Mouse (Mus musculus): ENCODE measurements around the gene Mmp10. TPM values are rescaled to one million over a fixed set of nuclear protein-coding genes. Genes with fewer than 3 reads are reported as not detected.

The Mmp10 gene
- total RNA-seq, 2 experiments from 2014 or later = not detected

Other genes starting within 250 kb of the Mmp10 start
- 0.36 and 0.39 TPM in 2 replicates for gene Mmp13, start 229.8 kb upstream of the Mmp10 start, total RNA-seq (2015)
- gene Mmp13, start 229.8 kb upstream of the Mmp10 start, total RNA-seq (2017) = 0.08 and 0.48 TPM in 2 replicates
- gene Mmp12, start 158.0 kb upstream of the Mmp10 start, total RNA-seq (2015) = not detected in 2 replicates
- 0.07 TPM in 1 of 2 replicates, not detected in the other for gene Mmp12, start 158.0 kb upstream of the Mmp10 start, total RNA-seq (2017)
- gene Mmp1b, start 114.3 kb upstream of the Mmp10 start, total RNA-seq (2015) = not detected in 2 replicates
- not detected in 2 replicates for gene Mmp1b, start 114.3 kb upstream of the Mmp10 start, total RNA-seq (2017)
- gene Mmp3, start 56.5 kb upstream of the Mmp10 start, total RNA-seq (2015) = not detected in 2 replicates
- not detected in 2 replicates for gene Mmp3, start 56.5 kb upstream of the Mmp10 start, total RNA-seq (2017)
- 404 and 435 TPM in 2 replicates for gene Mmp8, start 56.1 kb downstream of the Mmp10 start, total RNA-seq (2015)
- gene Mmp8, start 56.1 kb downstream of the Mmp10 start, total RNA-seq (2017) = 512 and 543 TPM in 2 replicates
- 0.13 and 0.21 TPM in 2 replicates for gene Mmp27, start 69.0 kb downstream of the Mmp10 start, total RNA-seq (2015)
- 0.45 and 0.66 TPM in 2 replicates for gene Mmp27, start 69.0 kb downstream of the Mmp10 start, total RNA-seq (2017)
- not detected in 2 replicates for gene Mmp20, start 125.9 kb downstream of the Mmp10 start, total RNA-seq (2015)
- not detected in 2 replicates for gene Mmp20, start 125.9 kb downstream of the Mmp10 start, total RNA-seq (2017)
- not detected in 2 replicates for gene Mmp7, start 189.7 kb downstream of the Mmp10 start, total RNA-seq (2015)
- gene Mmp7, start 189.7 kb downstream of the Mmp10 start, total RNA-seq (2017) = not detected in 2 replicates